ENCODE assay signal across 11 mouse cellular contexts in the genomic region with DNA sequence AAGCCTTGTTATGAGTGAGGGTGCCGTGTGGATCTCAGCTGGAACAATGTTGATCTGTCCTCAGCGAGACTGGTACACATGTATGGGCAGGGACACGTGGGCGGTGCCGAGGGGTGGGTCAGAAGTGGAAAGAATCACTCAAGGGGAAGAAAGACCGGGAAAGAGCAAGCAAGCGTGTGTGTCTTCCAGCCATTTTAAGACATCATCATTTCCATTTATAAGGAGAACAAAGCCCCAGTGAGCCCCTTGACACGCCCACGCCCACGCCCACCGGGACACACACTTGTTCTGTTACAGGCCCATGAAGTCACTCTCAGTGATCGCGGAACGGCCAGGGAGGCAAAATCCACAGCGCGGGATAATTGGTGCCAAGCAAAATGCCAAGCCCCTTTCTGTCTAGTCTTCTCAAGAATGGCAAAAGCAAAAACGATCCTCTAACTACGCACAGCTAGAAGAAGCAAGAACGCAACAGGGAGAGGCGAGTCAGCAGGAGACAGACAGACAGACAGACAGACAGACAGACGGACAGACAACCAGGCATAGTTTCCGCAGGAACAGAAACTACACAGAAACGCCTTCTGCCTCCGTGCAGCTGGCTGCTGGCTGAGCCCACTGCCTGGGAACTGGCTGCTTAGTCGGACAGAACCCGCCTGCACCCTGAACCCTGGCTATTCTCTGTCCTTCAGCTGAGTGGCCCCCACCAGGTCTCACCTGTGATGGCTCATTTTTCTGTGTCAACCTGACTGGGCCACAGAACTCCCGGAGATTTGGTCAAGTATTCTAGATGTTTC.
DNase-seq lines count a peak whose midpoint lies in the region; ATAC-seq and TF ChIP-seq lines count a peak whose summit lies in the region.
"Had no signal": no experiment of that assay in that cellular context is flagged by ENCODE, and none has a peak within 500 bp of the region (broad histone marks: within the 10 kb centered on the region; RNA-seq: fewer than 3 reads in every experiment).

No protein-coding gene starts in this region.

- no peaks in the 10 kb centered on the region for H3K36me3 ChIP-seq in kidney, embryonic 15.5 days
- H3K36me3 ChIP-seq in CH12.LX (replicated peaks in 1 of 2; ENCODE audit: control insufficient read depth in 1 of 2, insufficient read depth in 1 of 2, low read length in 1 of 2) = peaks cover 6 to 22% of the 10 kb centered on the region in 2 experiments
- no peaks in the 10 kb centered on the region for H3K36me3 ChIP-seq in forebrain, embryonic 12.5 days (replicated peaks)
- H3K36me3 ChIP-seq in midbrain, embryonic 14.5 days (ENCODE audit: control insufficient read depth, insufficient read depth, low read length) = no peaks in the 10 kb centered on the region
- no peaks in the 10 kb centered on the region for H3K36me3 ChIP-seq in liver, postnatal 0 days (replicated peaks; ENCODE audit: insufficient read depth, low read length)
- H3K36me3 ChIP-seq: embryonic facial prominence, embryonic 12.5 days; limb, embryonic 12.5 days had no signal

- TF ChIP-seq RAD21 in CH12.LX (IDR thresholded peaks at IDR 0.05; ENCODE audit: low read depth, low read length) = no peak

- no peaks in the 10 kb centered on the region for H3K79me2 ChIP-seq in CH12.LX (replicated peaks; ENCODE audit: control insufficient read depth, extremely low read depth, insufficient read depth, poor library complexity, severe bottlenecking)

- H3K27me3 ChIP-seq in kidney, embryonic 15.5 days = no peaks in the 10 kb centered on the region
- H3K27me3 ChIP-seq in CH12.LX (replicated peaks) = no peaks in the 10 kb centered on the region
- H3K27me3 ChIP-seq in forebrain, embryonic 12.5 days = peaks cover 7% of the 10 kb centered on the region; the same call in 1 of the 2 replicates
- H3K27me3 ChIP-seq in midbrain, embryonic 14.5 days (ENCODE audit: control insufficient read depth, insufficient read depth, low read length) = no peaks in the 10 kb centered on the region
- no peaks in the 10 kb centered on the region for H3K27me3 ChIP-seq in liver, postnatal 0 days (ENCODE audit: insufficient read depth, low read length)
- H3K27me3 ChIP-seq: embryonic facial prominence, embryonic 12.5 days; limb, embryonic 12.5 days had no signal

- no peak for ATAC-seq in kidney, embryonic 15.5 days (replicated peaks; ENCODE audit: low FRiP score)
- ATAC-seq in forebrain, embryonic 12.5 days (ENCODE audit: low FRiP score) = no peak
- no peak for ATAC-seq in midbrain, embryonic 14.5 days (ENCODE audit: low FRiP score, low TSS enrichment)
- ATAC-seq in liver, postnatal 0 days = no peak

- dilution Hi-C loops in CH12.LX (cut with MboI; ENCODE audit: extremely low pct_ligation_motif_present, extremely low pct_unique_long_range_greater_than_20kb, low sequenced_read_pairs) = no loop called here

- 0 out of 2 replicates have a peak overlapping the region, but pooled peaks have one; percentile 0 for H3K4me2 ChIP-seq in kidney, embryonic 15.5 days
- H3K4me2 ChIP-seq in CH12.LX (ENCODE audit: insufficient read depth, low read depth, poor library complexity, severe bottlenecking) = peak overlapping the region; percentile 69
- 0 out of 2 replicates have a peak overlapping the region, but pooled peaks have one; percentile 4 for H3K4me2 ChIP-seq in forebrain, embryonic 12.5 days
- peak overlapping the region; percentile 10; the same call in 1 of the 2 replicates for H3K4me2 ChIP-seq in midbrain, embryonic 14.5 days (ENCODE audit: low read length)
- no peak overlapping the region for H3K4me2 ChIP-seq in liver, postnatal 0 days (ENCODE audit: low read depth, low read length)
- H3K4me2 ChIP-seq: embryonic facial prominence, embryonic 12.5 days; limb, embryonic 12.5 days had no signal

- H3K4me3 ChIP-seq in kidney, embryonic 15.5 days (replicated peaks) = no peak overlapping the region
- H3K4me3 ChIP-seq in CH12.LX (replicated peaks in 1 of 3; ENCODE audit: low read depth in 2 of 3, low read length in 2 of 3, poor library complexity in 1 of 3) = peak overlapping the region; percentile 5 to 22 (median 12)
- no peak overlapping the region for H3K4me3 ChIP-seq in forebrain, embryonic 12.5 days (replicated peaks)
- H3K4me3 ChIP-seq in midbrain, embryonic 14.5 days (replicated peaks; ENCODE audit: low read depth, low read length) = no peak overlapping the region
- H3K4me3 ChIP-seq in liver, postnatal 0 days (ENCODE audit: low read depth, low read length) = no peak overlapping the region
- H3K4me3 ChIP-seq: embryonic facial prominence, embryonic 12.5 days; gastrocnemius, adult 2 months; limb, embryonic 12.5 days had no signal

- DNase-seq in kidney, adult 9 months = no peak
- DNase-seq in CH12.LX (ENCODE audit: extremely low read depth) = peak; percentile 80
- peak; percentile 26 for DNase-seq in midbrain, embryonic 14.5 days
- DNase-seq in liver, postnatal 0 days = no peak
- no peak for DNase-seq in layer of hippocampus, adult 8-10 months (ENCODE audit: low spot score in 2 of 2)
- DNase-seq in heart, adult 11 months = no peak
- DNase-seq: gastrocnemius, adult 2 months had no signal

- no peak for TF ChIP-seq POLR2A in CH12.LX (IDR thresholded peaks at IDR 0.05; ENCODE audit: low read depth, low read length)

- H3K27ac ChIP-seq in kidney, embryonic 15.5 days = no peak overlapping the region
- no peak overlapping the region for H3K27ac ChIP-seq in CH12.LX (ENCODE audit: insufficient read depth, low read depth)
- no peak overlapping the region for H3K27ac ChIP-seq in forebrain, embryonic 12.5 days
- no peak overlapping the region for H3K27ac ChIP-seq in midbrain, embryonic 14.5 days (replicated peaks; ENCODE audit: low read depth, low read length)
- no peak overlapping the region for H3K27ac ChIP-seq in liver, postnatal 0 days (ENCODE audit: low read depth)
- H3K27ac ChIP-seq: embryonic facial prominence, embryonic 12.5 days; limb, embryonic 12.5 days had no signal

- H3K4me1 ChIP-seq in kidney, embryonic 15.5 days = peaks cover 35% of the 10 kb centered on the region
- H3K4me1 ChIP-seq in CH12.LX (ENCODE audit: control insufficient read depth in 1 of 2, insufficient read depth in 2 of 2) = peaks cover 6 to 33% of the 10 kb centered on the region in 2 experiments; a peak in 2 of 4 replicates
- peaks cover 18% of the 10 kb centered on the region for H3K4me1 ChIP-seq in forebrain, embryonic 12.5 days
- 0 out of 2 replicates have a peak, but pooled peaks cover 7% of the 10 kb centered on the region for H3K4me1 ChIP-seq in midbrain, embryonic 14.5 days (ENCODE audit: control insufficient read depth, insufficient read depth, low read length)
- H3K4me1 ChIP-seq in liver, postnatal 0 days (ENCODE audit: insufficient read depth) = no peaks in the 10 kb centered on the region

- WGBS in kidney, embryonic 15.5 days = 66% methylated on average over 27 of the region's 27 CpGs
- WGBS in forebrain, embryonic 12.5 days = 68% methylated on average over 27 of the region's 27 CpGs
- 62% methylated on average over 27 of the region's 27 CpGs for WGBS in midbrain, embryonic 14.5 days
- 83% methylated on average over 27 of the region's 27 CpGs for WGBS in liver, postnatal 0 days (ENCODE audit: insufficient replicate concordance)

- TF ChIP-seq EP300 in CH12.LX (IDR thresholded peaks at IDR 0.05; ENCODE audit: low read length) = peak; percentile 88
- no peak for TF ChIP-seq EP300 in liver, postnatal 0 days (IDR thresholded peaks at IDR 0.05; ENCODE audit: low read depth)

- no peak for TF ChIP-seq CTCF in CH12.LX (conservative IDR thresholded peaks at IDR 0.05 in 1 of 2, IDR thresholded peaks at IDR 0.05 in 1 of 2; ENCODE audit: low read depth in 2 of 2, low read length in 2 of 2)
- TF ChIP-seq CTCF in liver, postnatal 0 days (IDR thresholded peaks at IDR 0.05; ENCODE audit: low read depth) = no peak

- H3K9me3 ChIP-seq in kidney, embryonic 15.5 days (replicated peaks) = no peaks in the 10 kb centered on the region
- H3K9me3 ChIP-seq in CH12.LX (replicated peaks; ENCODE audit: low read length) = no peaks in the 10 kb centered on the region
- no peaks in the 10 kb centered on the region for H3K9me3 ChIP-seq in forebrain, embryonic 12.5 days
- no peaks in the 10 kb centered on the region for H3K9me3 ChIP-seq in midbrain, embryonic 14.5 days (ENCODE audit: control insufficient read depth, low read length)
- H3K9me3 ChIP-seq in liver, postnatal 0 days (ENCODE audit: low read length) = no peaks in the 10 kb centered on the region
- H3K9me3 ChIP-seq: embryonic facial prominence, embryonic 12.5 days; limb, embryonic 12.5 days had no signal

- in situ Hi-C loops in CH12.LX (cut with MboI; ENCODE audit: low pct_ligation_motif_present, low pct_unique_long_range_greater_than_20kb, low sequenced_read_pairs) = loop anchor here (10.0 to 25.0 kb wide), 2 partner anchors 90 to 527 kb away; no protein-coding TSS in a partner anchor

- no peak overlapping the region for H3K9ac ChIP-seq in kidney, embryonic 15.5 days
- H3K9ac ChIP-seq in CH12.LX (ENCODE audit: insufficient read depth, low read depth) = peak overlapping the region; percentile 1; the same call in 1 of the 2 replicates
- no peak overlapping the region for H3K9ac ChIP-seq in forebrain, embryonic 12.5 days
- H3K9ac ChIP-seq in midbrain, embryonic 14.5 days (replicated peaks; ENCODE audit: low read length) = no peak overlapping the region
- H3K9ac ChIP-seq in liver, postnatal 0 days (replicated peaks) = no peak overlapping the region
- H3K9ac ChIP-seq: embryonic facial prominence, embryonic 12.5 days; limb, embryonic 12.5 days had no signal

TF ChIP-seq in CH12.LX, 34 proteins besides CTCF, POLR2A, EP300 and RAD21 (continues in another document):
- TF ChIP-seq ETS1 (conservative IDR thresholded peaks at IDR 0.05; ENCODE audit: low read depth, low read length) = peak; percentile 58
- peak; percentile 31; the same call in 1 of the 2 replicates for TF ChIP-seq JUN (IDR thresholded peaks at IDR 0.05; ENCODE audit: insufficient read depth, low read depth, low read length)
- peak; percentile 66; the same call in 1 of the 2 replicates for TF ChIP-seq MXI1 (IDR thresholded peaks at IDR 0.05; ENCODE audit: low read depth, low read length)
- TF ChIP-seq IRF4 (IDR thresholded peaks at IDR 0.05; ENCODE audit: low read depth, low read length) = peak; percentile 88
- TF ChIP-seq NELFE (IDR thresholded peaks at IDR 0.05; ENCODE audit: low read depth, low read length) = no peak
- peak; percentile 2; the same call in 1 of the 2 replicates for TF ChIP-seq SMC3 (IDR thresholded peaks at IDR 0.05; ENCODE audit: low read depth, low read length)
- TF ChIP-seq ZNF384 (IDR thresholded peaks at IDR 0.05; ENCODE audit: low read depth, low read length) = peak; percentile 82
- TF ChIP-seq UBTF (IDR thresholded peaks at IDR 0.05; ENCODE audit: low read depth, low read length) = peak; percentile 59; the same call in 1 of the 2 replicates
- TF ChIP-seq KAT2A (IDR thresholded peaks at IDR 0.05; ENCODE audit: insufficient replicate concordance, low read length) = no peak
- 0 out of 2 replicates have a peak, but pooled peaks have one; percentile 26 for TF ChIP-seq TBP (conservative IDR thresholded peaks at IDR 0.05; ENCODE audit: low read depth, low read length)
- 0 out of 2 replicates have a peak, but pooled peaks have one; percentile 38 for TF ChIP-seq MYC (IDR thresholded peaks at IDR 0.05; ENCODE audit: low read depth, low read length)
- peak; percentile 58 for TF ChIP-seq MAX (IDR thresholded peaks at IDR 0.05; ENCODE audit: low read length)
- no peak for TF ChIP-seq USF1 (IDR thresholded peaks at IDR 0.05; ENCODE audit: low read depth, low read length)

Comparison
In these comparisons a context has a peak if more than half of its experiments do, and no peak if none do; other contexts are left out.
1. H3K4me3 ChIP-seq: peak in CH12.LX (3 of 3); none in kidney, embryonic 15.5 days (single experiment), forebrain, embryonic 12.5 days (single experiment), midbrain, embryonic 14.5 days (single experiment) and liver, postnatal 0 days (single experiment).
2. DNase-seq: peak in CH12.LX (single experiment) and midbrain, embryonic 14.5 days (single experiment); none in kidney, adult 9 months (single experiment), liver, postnatal 0 days (single experiment), layer of hippocampus, adult 8-10 months (0 of 2) and heart, adult 11 months (single experiment).